Mouse (Mus musculus) MEL (cell line): ENCODE results near the gene Cnst. TPM values are rescaled to one million over a fixed set of nuclear protein-coding genes. Genes with fewer than 3 reads are reported as not detected.

ENCODE experiments used
- DNase-seq: peaks from one replicate; pipeline ENCODE4 v3.0.0; 2011; ENCODE audit warnings: low read depth, low spot score
- H3K27ac ChIP-seq: 2 replicates; pipeline ENCODE4 v1.5.1; 2012; ENCODE audit warnings: low read depth, mild to moderate bottlenecking, control low read depth, low read length, moderate library complexity; ENCODE audit not compliant: control insufficient read depth
- H3K27me3 ChIP-seq, 2 experiments: fragments of 150-350 bp in 1 of 2; sonication (generic) in 1 of 2; 2 replicates each; pipeline ENCODE4 v1.6.1; 2012; ENCODE audit warnings: low read length in 2 of 2, mild to moderate bottlenecking in 2 of 2, improper control_type of control experiment in 1 of 2, moderate library complexity in 1 of 2; ENCODE audit not compliant: insufficient read depth in 2 of 2, control insufficient read depth in 1 of 2
- H3K36me3 ChIP-seq, 2 experiments: 2 replicates each; pipeline ENCODE4 v1.6.1; 2012 to 2014; ENCODE audit warnings: low read length in 2 of 2, improper control_type of control experiment in 1 of 2, inconsistent platforms in 1 of 2, mild to moderate bottlenecking in 1 of 2; ENCODE audit not compliant: insufficient read depth in 2 of 2, control insufficient read depth in 1 of 2
- H3K4me1 ChIP-seq, 2 experiments: fragments of 150-350 bp in 1 of 2; sonication (generic) in 1 of 2; 2 replicates each; pipeline ENCODE4 v1.6.1; 2012; ENCODE audit warnings: low read length in 2 of 2, improper control_type of control experiment in 1 of 2, mild to moderate bottlenecking in 1 of 2; ENCODE audit not compliant: insufficient read depth in 2 of 2, control insufficient read depth in 1 of 2
- H3K4me3 ChIP-seq, 2 experiments: fragments of 150-350 bp in 1 of 2; sonication (generic) in 1 of 2; 2 replicates each; pipeline ENCODE4 v1.5.1; 2012; ENCODE audit warnings: low read depth in 2 of 2, low read length in 2 of 2, mild to moderate bottlenecking in 2 of 2, moderate library complexity in 2 of 2, control low read depth in 1 of 2, improper control_type of control experiment in 1 of 2; ENCODE audit not compliant: control insufficient read depth in 1 of 2, insufficient read depth in 1 of 2
- H3K79me2 ChIP-seq: 2 replicates; pipeline ENCODE4 v1.6.1; 2012; ENCODE audit warnings: mild to moderate bottlenecking, low read length, moderate library complexity; ENCODE audit not compliant: control insufficient read depth, poor library complexity, insufficient read depth
- H3K9ac ChIP-seq: 2 replicates; pipeline ENCODE4 v1.6.1; 2012; ENCODE audit warnings: low read depth, mild to moderate bottlenecking, control low read depth, low read length, moderate library complexity; ENCODE audit not compliant: control insufficient read depth, poor library complexity, severe bottlenecking
- H3K9me3 ChIP-seq: fragments of 150-350 bp; sonication (generic); replicated peaks from 2 replicates; pipeline ENCODE4 v1.6.1; 2012; ENCODE audit warnings: mild to moderate bottlenecking, low read length, improper control_type of control experiment, moderate library complexity; ENCODE audit not compliant: insufficient read depth
- BHLHE40 ChIP-seq: IDR thresholded peaks from 2 replicates; pipeline ENCODE4 v1.6.1; 2012; ENCODE audit warnings: low read depth, mild to moderate bottlenecking, inconsistent platforms, low read length, improper control_type of control experiment, borderline replicate concordance
- CHD2 ChIP-seq: IDR thresholded peaks from 2 replicates; pipeline ENCODE4 v1.6.1; 2011; ENCODE audit warnings: low read length, improper control_type of control experiment
- CTCF ChIP-seq, 3 experiments: IDR thresholded peaks in 2 of 3; conservative IDR thresholded peaks in 1 of 3; 2 replicates each; pipeline ENCODE4 v1.5.1; 2011 to 2012; ENCODE audit warnings: low read length in 3 of 3, low read depth in 2 of 3, mild to moderate bottlenecking in 2 of 3, improper control_type of control experiment in 1 of 3, inconsistent platforms in 1 of 3, mixed read lengths in 1 of 3, moderate library complexity in 1 of 3; ENCODE audit not compliant: control insufficient read depth in 1 of 3, insufficient read depth in 1 of 3, poor library complexity in 1 of 3, severe bottlenecking in 1 of 3
- ELF1 ChIP-seq: IDR thresholded peaks from 2 replicates; pipeline ENCODE4 v1.6.1; 2014; ENCODE audit warnings: low read depth, mild to moderate bottlenecking, inconsistent platforms, low read length, improper control_type of control experiment, moderate library complexity
- EP300 ChIP-seq, 2 experiments: IDR thresholded peaks; 2 replicates each; pipeline ENCODE4 v1.6.1; 2011; ENCODE audit warnings: improper control_type of control experiment in 2 of 2, low read length in 2 of 2, low read depth in 1 of 2, mild to moderate bottlenecking in 1 of 2
- ETS1 ChIP-seq: IDR thresholded peaks from 2 replicates; pipeline ENCODE4 v1.6.1; 2012; ENCODE audit warnings: low read depth, mild to moderate bottlenecking, inconsistent platforms, low read length, improper control_type of control experiment, moderate library complexity
- GABPA ChIP-seq: IDR thresholded peaks from 2 replicates; pipeline ENCODE4 v1.6.1; 2012; ENCODE audit warnings: low read depth, mild to moderate bottlenecking, inconsistent platforms, low read length, improper control_type of control experiment, moderate library complexity
- HCFC1 ChIP-seq: IDR thresholded peaks from 2 replicates; pipeline ENCODE4 v1.6.1; 2012; ENCODE audit warnings: low read depth, mild to moderate bottlenecking, inconsistent platforms, low read length, improper control_type of control experiment, moderate library complexity
- JUND ChIP-seq: IDR thresholded peaks from 2 replicates; pipeline ENCODE4 v1.6.1; 2011; ENCODE audit warnings: low read depth, mild to moderate bottlenecking, improper control_type of control experiment, low read length
- KAT2A ChIP-seq: conservative IDR thresholded peaks from 2 replicates; pipeline ENCODE4 v1.6.1; 2012; ENCODE audit warnings: low read depth, low read length, improper control_type of control experiment, inconsistent platforms
- MAX ChIP-seq: IDR thresholded peaks from 2 replicates; pipeline ENCODE4 v1.6.1; 2011; ENCODE audit warnings: low read length, improper control_type of control experiment
- MAZ ChIP-seq: IDR thresholded peaks from 2 replicates; pipeline ENCODE4 v1.6.1; 2012; ENCODE audit warnings: low read depth, mild to moderate bottlenecking, inconsistent platforms, low read length, improper control_type of control experiment
- MEF2A ChIP-seq: IDR thresholded peaks from 2 replicates; pipeline ENCODE4 v1.6.1; 2014; ENCODE audit warnings: low read depth, mild to moderate bottlenecking, inconsistent platforms, low read length, improper control_type of control experiment; ENCODE audit not compliant: poor library complexity, insufficient replicate concordance, severe bottlenecking; ENCODE audit errors: extremely low read depth
- MYB ChIP-seq: IDR thresholded peaks from 2 replicates; pipeline ENCODE4 v1.6.1; 2011; ENCODE audit warnings: mild to moderate bottlenecking, low read depth, low read length, improper control_type of control experiment
- MYC ChIP-seq: IDR thresholded peaks from 2 replicates; pipeline ENCODE4 v1.6.1; 2011; ENCODE audit warnings: low read depth, mild to moderate bottlenecking, low read length, improper control_type of control experiment, moderate library complexity
- NRF1 ChIP-seq: IDR thresholded peaks from 2 replicates; pipeline ENCODE4 v1.6.1; 2014; ENCODE audit warnings: low read depth, mild to moderate bottlenecking, inconsistent platforms, low read length, improper control_type of control experiment, moderate library complexity; ENCODE audit not compliant: poor library complexity, insufficient read depth, severe bottlenecking
- POLR2AphosphoS5 ChIP-seq: IDR thresholded peaks from 2 replicates; pipeline ENCODE4 v1.6.1; 2012; ENCODE audit warnings: low read depth, borderline replicate concordance, mild to moderate bottlenecking, inconsistent platforms, low read length, moderate library complexity, mixed read lengths
- RCOR1 ChIP-seq: IDR thresholded peaks from 2 replicates; pipeline ENCODE4 v1.6.1; 2012; ENCODE audit warnings: low read depth, mild to moderate bottlenecking, inconsistent platforms, low read length, improper control_type of control experiment
- SIN3A ChIP-seq: IDR thresholded peaks from 2 replicates; pipeline ENCODE4 v1.6.1; 2012; ENCODE audit warnings: low read length, improper control_type of control experiment, inconsistent platforms
- TAL1 ChIP-seq: IDR thresholded peaks from 2 replicates; pipeline ENCODE4 v1.6.1; 2012; ENCODE audit warnings: mild to moderate bottlenecking, inconsistent platforms, low read length, moderate library complexity, mixed read lengths
- TBP ChIP-seq: IDR thresholded peaks from 2 replicates; pipeline ENCODE4 v1.8.0; 2011; ENCODE audit warnings: low read depth, low read length, improper control_type of control experiment
- TCF12 ChIP-seq: IDR thresholded peaks from 2 replicates; pipeline ENCODE4 v1.6.1; 2014; ENCODE audit warnings: low read depth, mild to moderate bottlenecking, inconsistent platforms, low read length, improper control_type of control experiment, moderate library complexity
- UBTF ChIP-seq: IDR thresholded peaks from 2 replicates; pipeline ENCODE4 v1.6.1; 2012; ENCODE audit warnings: low read depth, mild to moderate bottlenecking, inconsistent platforms, low read length, improper control_type of control experiment, moderate library complexity, borderline replicate concordance; ENCODE audit not compliant: insufficient read depth
- USF1 ChIP-seq: IDR thresholded peaks from 2 replicates; pipeline ENCODE4 v1.6.1; 2014; ENCODE audit warnings: low read depth, mild to moderate bottlenecking, inconsistent platforms, low read length, improper control_type of control experiment, moderate library complexity
- ZC3H11A ChIP-seq: IDR thresholded peaks from 2 replicates; pipeline ENCODE4 v1.6.1; 2012; ENCODE audit warnings: low read depth, mild to moderate bottlenecking, inconsistent platforms, low read length, improper control_type of control experiment
- ZNF384 ChIP-seq: IDR thresholded peaks from 2 replicates; pipeline ENCODE4 v1.6.1; 2012; ENCODE audit warnings: low read depth, mild to moderate bottlenecking, inconsistent platforms, low read length, improper control_type of control experiment
- polyA plus RNA-seq, 2 experiments: library from polyadenylated mRNA; stranded (reverse) in 1 of 2; unstranded in 1 of 2; fragments of >175 nt in 1 of 2; fragments of >200 nt in 1 of 2; gene quantifications; 2 replicates each; pipeline versions ENCODE4 v1.2.1 to v1.2.4; 2012; ENCODE audit warnings: low replicate concordance in 2 of 2, low read depth in 1 of 2; ENCODE audit not compliant: insufficient read length in 2 of 2, insufficient read depth in 1 of 2, missing spikeins in 1 of 2
- total RNA-seq: library from RNA; depleted of rRNA; stranded (reverse); fragments of 300-350 nt; gene quantifications from 2 replicates; pipeline ENCODE4 v1.2.3, GENCODE M21; 2012

Gene Cnst
- total and polyA plus RNA-seq, 3 experiments, result 10.4 to 12.1 TPM; not detected in 1

- Histone ChIP-seq H3K9ac (no peak overlapping the region), H3K9me3 (no peaks in the 10 kb centered on the region), H3K36me3 (peaks cover 0 to 2% of the 10 kb centered on the region in 2 experiments; a peak in 1 of 4 replicates), H3K27ac (no peak overlapping the region), H3K27me3 (no peaks in the 10 kb centered on the region), H3K4me1 (0 out of 4 replicates have a peak, but pooled peaks cover 0 to 3% of the 10 kb centered on the region in 2 experiments), H3K79me2 (no peaks in the 10 kb centered on the region), H3K4me3 (no peak overlapping the region)
- TF ChIP-seq SIN3A (no peak), MYB (no peak), TCF12 (no peak), POLR2AphosphoS5 (no peak), ZNF384 (no peak), MAX (no peak), CTCF (IDR thresholded peaks at IDR 0.05 in 2 of 3, conservative IDR thresholded peaks at IDR 0.05 in 1 of 3; ENCODE audit: control insufficient read depth in 1 of 3, insufficient read depth in 1 of 3, low read depth in 2 of 3, low read length in 3 of 3, poor library complexity in 1 of 3, severe bottlenecking in 1 of 3) (no peak), HCFC1 (no peak), ZC3H11A (no peak), MYC (no peak), UBTF (no peak), MAZ (no peak), TBP (no peak), GABPA (no peak), USF1 (no peak), ETS1 (no peak), NRF1 (no peak), ELF1 (no peak)
- no peak for DNase-seq
These were observed 63.7 kb downstream of the Cnst start for GRCm38 (mm10) chr1:179609724-179610505.

GRCm38 (mm10) chr1:179611182-179611581, 65.0 kb downstream of the Cnst start:
- no peak overlapping the region for H3K4me3 ChIP-seq
- H3K36me3 ChIP-seq, result peaks cover 0 to 2% of the 10 kb centered on the region in 2 experiments; a peak in 1 of 4 replicates
- no peak overlapping the region for H3K27ac ChIP-seq

More at GRCm38 (mm10) chr1:179611182-179611581, 65.0 kb downstream of the Cnst start:
- 0 out of 4 replicates have a peak, but pooled peaks cover 0 to 3% of the 10 kb centered on the region in 2 experiments for H3K4me1 ChIP-seq
- no peaks in the 10 kb centered on the region for H3K9me3 ChIP-seq
- TF ChIP-seq MEF2A (no peak), JUND (no peak), BHLHE40 (no peak), RCOR1 (no peak), TAL1 (peak; percentile 47), CHD2 (no peak), KAT2A (no peak), EP300 (IDR thresholded peaks at IDR 0.05; ENCODE audit: low read depth in 1 of 2, low read length in 2 of 2) (0 out of 4 replicates have a peak, but pooled peaks have one; percentile 21)
- TF ChIP-seq, all 39 proteins: peak for 2
- Histone ChIP-seq H3K9ac (no peak overlapping the region), H3K27me3 (no peaks in the 10 kb centered on the region), H3K79me2 (no peaks in the 10 kb centered on the region)
- peak; percentile 31 for DNase-seq
